Mouse (Mus musculus) kidney, embryonic 16.5 days (tissue): ENCODE measurements around the gene Hoxb7. TPM values are rescaled to one million over a fixed set of nuclear protein-coding genes. Genes with fewer than 3 reads are reported as not detected.

Experiments used
- ATAC-seq: fragments of 200-750 bp; cut with Nextera tagmentation; 2 replicates; pipeline ENCODE4 v1.8.0; 2017; ENCODE audit warnings: moderate TSS enrichment; ENCODE audit not compliant: low FRiP score, low TSS enrichment
- H3K27ac ChIP-seq: fragments of 300-500 bp; sonication (generic); 2 replicates; pipeline ENCODE4 v1.5.1; 2014; ENCODE audit warnings: low read length
- H3K27me3 ChIP-seq: fragments of 300-500 bp; sonication (generic); 2 replicates; pipeline ENCODE4 v1.6.1; 2014; ENCODE audit warnings: low read length, control low read depth, mixed read lengths; ENCODE audit not compliant: insufficient read depth
- H3K36me3 ChIP-seq: fragments of 300-500 bp; sonication (generic); 2 replicates; pipeline ENCODE4 v1.6.1; 2014; ENCODE audit warnings: low read length, control low read depth, mixed read lengths; ENCODE audit not compliant: insufficient read depth
- H3K4me1 ChIP-seq: fragments of 300-500 bp; sonication (generic); 2 replicates; pipeline ENCODE4 v1.6.1; 2014; ENCODE audit warnings: low read length, control low read depth, mixed read lengths; ENCODE audit not compliant: insufficient read depth
- H3K4me2 ChIP-seq: fragments of 300-500 bp; sonication (generic); replicated peaks from 2 replicates; pipeline ENCODE4 v1.6.1; 2014; ENCODE audit warnings: low read depth, low read length
- H3K4me3 ChIP-seq: fragments of 300-500 bp; sonication (generic); 2 replicates; pipeline ENCODE4 v1.5.1; 2014; ENCODE audit warnings: mild to moderate bottlenecking, low read length
- H3K9ac ChIP-seq: fragments of 300-500 bp; sonication (generic); replicated peaks from 2 replicates; pipeline ENCODE4 v1.6.1; 2014; ENCODE audit warnings: low read length
- H3K9me3 ChIP-seq: fragments of 300-500 bp; sonication (generic); 2 replicates; pipeline ENCODE4 v1.6.1; 2016; ENCODE audit warnings: low read length, control low read depth
- WGBS: fragments of 180-500 bp; shearing (Covaris S2); extraction: QIAGEN DNeasy Blood & Tissue Kit; methylation state at CpG from one replicate; pipeline ENCODE4 v1.1.7; 2014; 5-methylcytosine and 5-hydroxymethylcytosine counted together
- polyA plus RNA-seq: library from polyadenylated mRNA; unstranded; fragments of >200 nt; fragmentation: Nextera tagmentation; extraction: Ambion mirVana; gene quantifications from 2 replicates; pipeline ENCODE4 v1.2.1, GENCODE M21; 2015

Gene Hoxb7
- polyA plus RNA-seq, 1 experiment from 2014 or later: 60.9 TPM

GRCm38 (mm10) chr11:96320688-96321087 lies 34.3 kb downstream of the Hoxb7 start:
- Histone ChIP-seq H3K27me3 (no peaks in the 10 kb centered on the region), H3K9ac (peak overlapping the region; percentile 90), H3K36me3 (no peaks in the 10 kb centered on the region), H3K4me1 (peaks cover 75% of the 10 kb centered on the region), H3K9me3 (no peaks in the 10 kb centered on the region), H3K4me2 (peak overlapping the region; percentile 90), H3K4me3 (peak overlapping the region; percentile 71), H3K27ac (peak overlapping the region; percentile 99)
- WGBS: 8% methylated on average over 17 of the region's 17 CpGs
- no peak for ATAC-seq

- peak overlapping the region; percentile 90 for H3K4me2 ChIP-seq
- no peaks in the 10 kb centered on the region for H3K27me3 ChIP-seq
- H3K36me3 ChIP-seq: no peaks in the 10 kb centered on the region; the same call in 1 of the 2 replicates
- H3K4me3 ChIP-seq: peak overlapping the region; percentile 71
- ATAC-seq: no peak
- no peaks in the 10 kb centered on the region for H3K9me3 ChIP-seq
- peak overlapping the region; percentile 99 for H3K27ac ChIP-seq
- peak overlapping the region; percentile 90 for H3K9ac ChIP-seq
- WGBS: 19% methylated on average over 5 of the region's 5 CpGs
- H3K4me1 ChIP-seq: peaks cover 74% of the 10 kb centered on the region
Observed at GRCm38 (mm10) chr11:96321846-96322245, 35.4 kb downstream of the Hoxb7 start.

- H3K4me1 ChIP-seq: peaks cover 74% of the 10 kb centered on the region
- no peaks in the 10 kb centered on the region for H3K27me3 ChIP-seq
- no peaks in the 10 kb centered on the region; the same call in 1 of the 2 replicates for H3K36me3 ChIP-seq
- H3K27ac ChIP-seq: peak overlapping the region; percentile 99
- H3K4me2 ChIP-seq: peak overlapping the region; percentile 90
- no peak for ATAC-seq
- peak overlapping the region; percentile 90 for H3K9ac ChIP-seq
- WGBS: 20% methylated on average over 6 of the region's 6 CpGs
- no peaks in the 10 kb centered on the region for H3K9me3 ChIP-seq
- peak overlapping the region; percentile 71 for H3K4me3 ChIP-seq
Observed at GRCm38 (mm10) chr11:96322738-96323137, 36.3 kb downstream of the Hoxb7 start.

GRCm38 (mm10) chr11:96323154-96323553 lies 36.7 kb downstream of the Hoxb7 start, which contains the start of gene Hoxb3:
TSS of gene Hoxb3 (plus strand) at chr11:96323326.
- H3K9ac ChIP-seq: peak within 1 kb of the TSS; percentile 90
- peak within 1 kb of the TSS; percentile 99 for H3K27ac ChIP-seq
- H3K36me3 ChIP-seq: no peaks in the 10 kb centered on the region; the same call in 1 of the 2 replicates
- H3K4me2 ChIP-seq: peak within 1 kb of the TSS; percentile 90
- no peak for ATAC-seq
- H3K4me1 ChIP-seq: peaks cover 75% of the 10 kb centered on the region
- H3K9me3 ChIP-seq: no peaks in the 10 kb centered on the region
- 26% methylated on average over 10 of the region's 10 CpGs for WGBS
- no peaks in the 10 kb centered on the region for H3K27me3 ChIP-seq
- peak within 1 kb of the TSS; percentile 71 for H3K4me3 ChIP-seq

- Histone ChIP-seq H3K9me3 (no peaks in the 10 kb centered on the region), H3K4me3 (peak overlapping the region; percentile 71), H3K9ac (peak overlapping the region; percentile 90), H3K4me2 (peak overlapping the region; percentile 90), H3K36me3 (no peaks in the 10 kb centered on the region; the same call in 1 of the 2 replicates), H3K27me3 (no peaks in the 10 kb centered on the region), H3K4me1 (peaks cover 85% of the 10 kb centered on the region), H3K27ac (peak overlapping the region; percentile 99)
- WGBS: 8% methylated on average over 5 of the region's 5 CpGs
- no peak for ATAC-seq
Observed at GRCm38 (mm10) chr11:96324125-96324524, 37.7 kb downstream of the Hoxb7 start.

GRCm38 (mm10) chr11:96324965-96325364 lies 38.5 kb downstream of the Hoxb7 start:
- Histone ChIP-seq H3K9me3 (no peaks in the 10 kb centered on the region), H3K27me3 (no peaks in the 10 kb centered on the region), H3K36me3 (no peaks in the 10 kb centered on the region; the same call in 1 of the 2 replicates), H3K9ac (peak overlapping the region; percentile 90), H3K4me3 (peak overlapping the region; percentile 71), H3K4me1 (peaks cover 92% of the 10 kb centered on the region), H3K4me2 (peak overlapping the region; percentile 90), H3K27ac (peak overlapping the region; percentile 99)
- WGBS: 16% methylated on average over 8 of the region's 8 CpGs
- no peak for ATAC-seq

- no peaks in the 10 kb centered on the region for H3K9me3 ChIP-seq
- no peaks in the 10 kb centered on the region; the same call in 1 of the 2 replicates for H3K36me3 ChIP-seq
- H3K9ac ChIP-seq: peak overlapping the region; percentile 90
- 10% methylated on average over 22 of the region's 22 CpGs for WGBS
- ATAC-seq: 0 out of 2 replicates have a peak, but pooled peaks have one; percentile 32
- peaks cover 97% of the 10 kb centered on the region for H3K4me1 ChIP-seq
- H3K27me3 ChIP-seq: no peaks in the 10 kb centered on the region
- peak overlapping the region; percentile 99 for H3K27ac ChIP-seq
- H3K4me2 ChIP-seq: peak overlapping the region; percentile 90
- peak overlapping the region; percentile 71 for H3K4me3 ChIP-seq
Observed at GRCm38 (mm10) chr11:96325747-96326212, 39.4 kb downstream of the Hoxb7 start.

- 21% methylated on average over 12 of the region's 12 CpGs for WGBS
- H3K4me2 ChIP-seq: peak overlapping the region; percentile 90
- peaks cover 99% of the 10 kb centered on the region for H3K4me1 ChIP-seq
- H3K9ac ChIP-seq: peak overlapping the region; percentile 90
- H3K4me3 ChIP-seq: peak overlapping the region; percentile 71
- H3K27ac ChIP-seq: peak overlapping the region; percentile 99
- H3K9me3 ChIP-seq: no peaks in the 10 kb centered on the region
- H3K36me3 ChIP-seq: no peaks in the 10 kb centered on the region; the same call in 1 of the 2 replicates
- no peaks in the 10 kb centered on the region for H3K27me3 ChIP-seq
- ATAC-seq: no peak
Observed at GRCm38 (mm10) chr11:96326705-96327104, 40.3 kb downstream of the Hoxb7 start.

- H3K36me3 ChIP-seq: no peaks in the 10 kb centered on the region; the same call in 1 of the 2 replicates
- no peaks in the 10 kb centered on the region for H3K27me3 ChIP-seq
- H3K4me1 ChIP-seq: peaks cover 99% of the 10 kb centered on the region
- peak overlapping the region; percentile 90 for H3K9ac ChIP-seq
- no peaks in the 10 kb centered on the region for H3K9me3 ChIP-seq
- 32% methylated on average over 7 of the region's 7 CpGs for WGBS
- peak overlapping the region; percentile 99 for H3K27ac ChIP-seq
- ATAC-seq: no peak
- H3K4me3 ChIP-seq: peak overlapping the region; percentile 71
- peak overlapping the region; percentile 90 for H3K4me2 ChIP-seq
Observed at GRCm38 (mm10) chr11:96327122-96327521, 40.7 kb downstream of the Hoxb7 start.

- Histone ChIP-seq H3K9me3 (no peaks in the 10 kb centered on the region), H3K4me3 (peak overlapping the region; percentile 71), H3K27me3 (no peaks in the 10 kb centered on the region), H3K9ac (peak overlapping the region; percentile 90), H3K27ac (peak overlapping the region; percentile 99), H3K4me2 (peak overlapping the region; percentile 90), H3K4me1 (peaks cover 99% of the 10 kb centered on the region), H3K36me3 (no peaks in the 10 kb centered on the region; the same call in 1 of the 2 replicates)
- no peak for ATAC-seq
- WGBS: 28% methylated on average over 5 of the region's 5 CpGs
Observed at GRCm38 (mm10) chr11:96327750-96328149, 41.3 kb downstream of the Hoxb7 start.
